Mouse (Mus musculus) ES-E14 (cell line): ENCODE measurements around the gene Rnf145. TPM values are rescaled to one million over a fixed set of nuclear protein-coding genes. Genes with fewer than 3 reads are reported as not detected.

Experiments
- DNase-seq: peaks from one replicate; pipeline ENCODE4 v3.0.0-alpha.2; 2013; ENCODE audit warnings: low read depth, low spot score
- H3K27ac ChIP-seq: 2 replicates; pipeline ENCODE4 v1.5.1; 2012; ENCODE audit warnings: low read depth, mild to moderate bottlenecking, low read length, moderate library complexity, mixed read lengths; ENCODE audit not compliant: poor library complexity, insufficient read depth, severe bottlenecking
- H3K36me3 ChIP-seq: 2 replicates; pipeline ENCODE4 v1.6.1; 2012; ENCODE audit warnings: mild to moderate bottlenecking, low read length, moderate library complexity, mixed read lengths; ENCODE audit not compliant: control insufficient read depth, poor library complexity, insufficient read depth, severe bottlenecking
- H3K4me1 ChIP-seq, 2 experiments: fragments of 150-350 bp in 1 of 2; sonication (generic) in 1 of 2; 2 replicates each; pipeline ENCODE4 v1.6.1; 2012; ENCODE audit warnings: low read length in 2 of 2, mild to moderate bottlenecking in 1 of 2, mixed read lengths in 1 of 2; ENCODE audit not compliant: control insufficient read depth in 2 of 2, insufficient read depth in 2 of 2, poor library complexity in 1 of 2
- H3K4me3 ChIP-seq, 2 experiments: fragments of 150-350 bp in 1 of 2; sonication (generic) in 1 of 2; 2 replicates each; pipeline ENCODE4 v1.5.1; 2012; ENCODE audit warnings: low read length in 2 of 2, low read depth in 1 of 2, mild to moderate bottlenecking in 1 of 2, mixed read lengths in 1 of 2; ENCODE audit not compliant: insufficient read depth in 1 of 2, poor library complexity in 1 of 2, severe bottlenecking in 1 of 2
- H3K9ac ChIP-seq: 2 replicates; pipeline ENCODE4 v1.6.1; 2012; ENCODE audit warnings: low read depth, mild to moderate bottlenecking, low read length, mixed read lengths; ENCODE audit not compliant: poor library complexity, insufficient read depth, severe bottlenecking
- H3K9me3 ChIP-seq: fragments of 150-350 bp; sonication (generic); 2 replicates; pipeline ENCODE4 v1.6.1; 2012; ENCODE audit warnings: low read depth, mild to moderate bottlenecking, low read length; ENCODE audit not compliant: control insufficient read depth, insufficient read depth
- CHD2 ChIP-seq: IDR thresholded peaks from 2 replicates; pipeline ENCODE4 v1.6.1; 2014; ENCODE audit warnings: mild to moderate bottlenecking, low read depth, low read length, inconsistent platforms
- HCFC1 ChIP-seq: IDR thresholded peaks from 2 replicates; pipeline ENCODE4 v1.6.1; 2012; ENCODE audit warnings: low read length, inconsistent platforms, borderline replicate concordance; ENCODE audit not compliant: insufficient read depth
- MAFK ChIP-seq: IDR thresholded peaks from 2 replicates; pipeline ENCODE4 v1.6.1; 2014; ENCODE audit warnings: mild to moderate bottlenecking, low read depth, low read length, inconsistent platforms; ENCODE audit not compliant: insufficient read depth
- ZC3H11A ChIP-seq: IDR thresholded peaks from 2 replicates; pipeline ENCODE4 v1.6.1; 2012; ENCODE audit warnings: low read depth, mild to moderate bottlenecking, inconsistent platforms, low read length, borderline replicate concordance
- ZNF384 ChIP-seq: IDR thresholded peaks from 2 replicates; pipeline ENCODE4 v1.6.1; 2012; ENCODE audit warnings: low read depth, low read length, inconsistent platforms
- in situ Hi-C, 2 experiments: fragments of 600-800 bp; cut with MboI; formaldehyde crosslinking; loops; one replicate each; pipeline ENCODE4 v1.15.1; 2025; ENCODE audit warnings: low sequenced_read_pairs in 2 of 2, inconsistent platforms in 1 of 2; ENCODE audit not compliant: unreplicated experiment in 2 of 2
- total RNA-seq: library from RNA; depleted of rRNA; stranded (reverse); fragments of 300-350 nt; gene quantifications from 2 replicates; pipeline ENCODE4 v1.2.3, GENCODE M21; 2012; rRNA removed

Rnf145 gene
- 94.4 and 128 TPM in 2 replicates for total RNA-seq

DNA sequence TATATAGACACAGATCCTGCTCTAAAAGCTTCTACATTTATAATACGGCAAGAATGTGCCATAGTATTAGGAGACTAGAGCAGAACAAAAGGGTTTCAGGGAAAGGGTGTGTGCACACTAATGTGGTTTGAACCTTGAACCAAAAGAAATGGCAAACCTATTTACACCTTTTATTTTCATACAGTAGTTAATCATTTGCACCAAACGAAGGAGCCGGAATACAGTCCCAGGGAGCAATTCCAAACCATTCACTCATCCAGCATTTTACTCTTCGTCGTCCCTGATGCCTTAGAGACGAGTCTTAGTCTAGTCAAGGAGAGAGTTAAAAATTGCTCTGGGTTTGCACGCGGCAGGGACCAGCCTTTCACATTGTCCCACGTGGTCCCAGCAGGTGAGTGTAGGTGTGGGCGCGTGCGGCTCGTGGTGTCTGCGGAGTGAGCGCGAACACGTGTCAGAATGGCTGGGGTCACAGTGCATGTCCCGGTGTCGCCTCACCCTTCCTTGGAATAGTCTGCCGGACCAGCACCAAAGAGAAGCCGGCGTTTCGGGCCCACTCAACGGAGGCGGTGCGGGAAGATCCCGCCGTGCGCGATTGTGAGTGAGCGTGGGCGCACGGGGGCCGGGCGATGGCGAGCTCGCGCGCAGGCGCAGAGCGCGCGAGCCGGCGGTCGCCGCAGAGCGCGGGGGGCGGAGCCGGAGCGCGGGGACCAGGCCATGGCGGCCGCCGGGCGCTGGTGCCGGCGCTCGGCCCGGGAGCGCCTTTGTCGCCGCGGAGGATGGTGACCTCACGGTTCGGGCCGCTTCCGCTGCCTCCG is at the start of gene Rnf145:
Gene Rnf145 (plus strand): TSS at position 684 of the 815 bp plus-strand sequence.
- DNase-seq, result peak; percentile 37
- H3K9ac ChIP-seq, result peak within 1 kb of the TSS; percentile 88
- H3K9me3 ChIP-seq, result no peaks in the 10 kb centered on the region
- in situ Hi-C loops, result no loop called here
- no peaks in the 10 kb centered on the region for H3K36me3 ChIP-seq
- H3K4me3 ChIP-seq, result peak within 1 kb of the TSS; percentile 91 to 94
- 0 out of 2 replicates have a peak within 1 kb of the TSS, but pooled peaks have one; percentile 6 for H3K27ac ChIP-seq
- peaks cover 0 to 2% of the 10 kb centered on the region in 2 experiments; a peak in 1 of 4 replicates for H3K4me1 ChIP-seq
- TF ChIP-seq HCFC1, result no peak
- TF ChIP-seq ZC3H11A, result no peak
- TF ChIP-seq CHD2, result no peak
- no peak for TF ChIP-seq MAFK
- no peak for TF ChIP-seq ZNF384

DNA sequence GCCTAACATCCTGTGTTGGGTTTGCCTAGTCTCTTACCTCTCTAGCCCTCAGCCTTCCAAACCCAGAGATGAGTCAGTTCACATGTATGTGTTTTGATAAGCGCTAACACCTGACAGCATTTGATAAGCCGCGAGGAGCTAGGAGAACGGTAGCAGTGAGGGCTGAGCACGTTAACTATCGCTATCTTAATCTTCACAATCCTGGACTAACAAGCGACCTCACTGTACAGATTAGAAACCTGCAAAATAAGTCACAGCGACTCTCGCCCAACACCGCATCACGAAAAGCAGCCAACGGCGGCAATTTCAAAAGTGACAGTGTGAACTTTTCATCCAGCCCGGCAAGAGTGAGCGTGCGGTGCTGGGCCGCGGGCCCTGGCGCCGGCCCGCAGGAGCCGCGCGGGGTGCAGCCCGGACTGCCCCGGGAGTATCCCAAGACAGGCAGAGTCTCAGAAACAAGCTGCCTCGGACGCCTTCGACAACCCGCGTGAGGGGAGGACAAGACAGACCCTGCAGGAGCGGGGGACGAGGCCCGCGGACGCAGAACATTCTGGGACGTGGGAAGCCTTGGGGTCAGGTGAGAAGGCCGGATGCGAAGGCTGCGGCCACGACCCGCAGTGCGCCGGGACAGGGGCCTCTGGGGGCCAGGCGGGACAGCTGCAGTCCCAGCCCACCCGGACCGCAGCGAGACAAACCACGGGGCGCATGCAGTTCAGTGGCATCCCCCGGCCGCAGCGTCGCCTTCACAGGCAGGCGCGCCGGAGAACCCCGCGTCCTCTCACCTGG is 48.9 kb upstream of the Rnf145 start:
- peaks cover 2 to 3% of the 10 kb centered on the region in 2 experiments; a peak in 3 of 4 replicates for H3K4me1 ChIP-seq
- TF ChIP-seq ZC3H11A, result no peak
- TF ChIP-seq CHD2, result no peak
- TF ChIP-seq HCFC1, result no peak
- H3K9ac ChIP-seq, result peak overlapping the region; percentile 86
- in situ Hi-C loops, result no loop called here
- no peaks in the 10 kb centered on the region for H3K9me3 ChIP-seq
- peaks cover 2% of the 10 kb centered on the region; the same call in 1 of the 2 replicates for H3K36me3 ChIP-seq
- H3K4me3 ChIP-seq, result peak overlapping the region; percentile 83 to 84
- peak; percentile 25 for DNase-seq
- no peak overlapping the region for H3K27ac ChIP-seq

DNA sequence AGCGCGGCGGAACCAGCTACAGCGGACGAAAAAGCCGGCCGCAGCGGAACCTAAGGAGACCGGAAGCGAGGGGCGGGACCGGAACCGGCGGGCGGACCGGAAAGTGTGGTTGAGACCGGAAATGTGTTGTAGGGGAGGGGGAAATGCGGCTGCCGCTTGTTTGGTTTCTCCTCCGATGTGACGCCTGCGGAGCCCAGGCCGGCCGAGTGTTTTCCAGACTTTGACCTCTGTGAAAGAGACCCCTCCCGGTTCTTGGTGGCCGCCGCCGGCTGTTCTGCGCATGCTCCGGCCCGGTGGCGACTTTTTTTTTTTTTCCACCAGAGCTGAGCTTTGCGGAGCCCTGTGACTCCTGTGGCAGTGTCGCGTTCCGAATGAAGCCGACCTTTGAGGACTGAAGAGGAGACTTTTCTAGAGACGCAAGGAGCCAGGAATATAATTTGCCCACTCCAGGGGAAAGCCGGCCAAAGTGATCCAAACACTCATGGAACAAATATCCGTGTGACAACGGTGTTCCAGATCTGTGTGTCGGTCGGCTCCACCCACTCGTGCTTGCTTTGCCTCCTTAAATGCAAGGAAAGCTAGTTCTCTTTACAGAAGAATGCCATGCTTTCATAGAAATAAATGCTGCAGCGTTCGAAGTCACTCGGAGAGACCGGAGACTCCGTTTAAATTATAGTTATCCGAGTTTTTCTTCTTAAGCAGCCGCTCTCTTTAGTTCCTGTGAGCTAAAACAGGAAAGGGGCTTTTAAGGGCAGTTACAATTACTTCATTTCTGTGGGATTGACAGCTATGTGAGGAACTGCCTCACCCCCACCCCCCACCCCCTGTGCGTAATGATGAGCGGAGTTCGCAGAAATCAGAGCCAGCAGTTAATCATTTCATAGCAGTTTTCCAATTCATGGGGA is 48.1 kb upstream of the Rnf145 start, which contains the start of gene Ublcp1:
Gene Ublcp1 (minus strand): TSS at position 67 of the 905 bp plus-strand sequence.
- H3K4me1 ChIP-seq, result peaks cover 2 to 3% of the 10 kb centered on the region in 2 experiments; a peak in 3 of 4 replicates
- DNase-seq, result peak; percentile 89
- peak within 1 kb of the TSS; percentile 83 to 84 for H3K4me3 ChIP-seq
- H3K9ac ChIP-seq, result peak within 1 kb of the TSS; percentile 90
- peak; percentile 81 for TF ChIP-seq HCFC1
- TF ChIP-seq ZC3H11A, result no peak
- TF ChIP-seq CHD2, result no peak
- TF ChIP-seq ZNF384, result peak; percentile 94
- H3K36me3 ChIP-seq, result no peaks in the 10 kb centered on the region; the same call in 1 of the 2 replicates
- H3K9me3 ChIP-seq, result no peaks in the 10 kb centered on the region
- H3K27ac ChIP-seq, result peak within 1 kb of the TSS; percentile 78
- in situ Hi-C loops, result no loop called here

DNA sequence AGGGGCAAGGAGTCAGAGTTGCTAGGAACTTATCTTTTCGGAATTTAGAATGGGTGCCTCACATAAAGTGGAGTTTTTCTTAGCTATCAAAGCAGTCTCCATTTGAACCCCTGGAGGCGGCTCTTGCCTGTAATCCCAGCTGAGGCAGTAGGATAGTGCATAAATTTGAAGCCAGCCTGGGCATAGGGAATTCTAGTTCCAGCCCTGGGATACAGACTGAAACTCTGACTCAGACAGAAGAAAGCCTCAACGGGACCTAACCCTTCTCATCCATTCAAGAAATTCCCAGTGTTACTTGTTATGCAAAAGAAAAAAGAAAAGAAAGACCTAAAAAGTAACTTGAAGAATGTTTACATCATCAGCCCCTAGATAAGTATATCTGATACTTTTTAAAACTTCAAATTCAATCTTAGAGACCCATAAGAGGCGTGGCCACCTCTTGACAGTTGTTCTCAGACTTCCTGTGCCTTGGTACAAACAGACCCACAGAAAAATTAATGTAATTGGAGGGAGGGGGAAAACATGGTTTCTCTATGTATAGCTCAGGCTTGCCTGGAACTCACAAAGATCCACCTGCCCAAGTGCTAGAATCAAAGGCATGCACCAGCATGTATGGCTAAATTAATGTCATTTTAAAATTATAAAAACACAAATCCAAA is 47.3 kb upstream of the Rnf145 start:
- TF ChIP-seq ZC3H11A (no peak), CHD2 (no peak), HCFC1 (no peak), MAFK (no peak), ZNF384 (no peak)
- H3K27ac ChIP-seq, result no peak overlapping the region
- DNase-seq, result no peak
- in situ Hi-C loops, result no loop called here
- H3K4me3 ChIP-seq, result peak overlapping the region; percentile 83 to 84
- H3K9me3 ChIP-seq, result no peaks in the 10 kb centered on the region
- peak overlapping the region; percentile 90 for H3K9ac ChIP-seq
- no peaks in the 10 kb centered on the region for H3K36me3 ChIP-seq
- peaks cover 2 to 3% of the 10 kb centered on the region in 2 experiments; a peak in 3 of 4 replicates for H3K4me1 ChIP-seq
